Mouse (Mus musculus) CH12.LX (cell line): ENCODE measurements around the gene Adam8. TPM values are rescaled to one million over a fixed set of nuclear protein-coding genes. Genes with fewer than 3 reads are reported as not detected.

Experiments used
- DNase-seq: peaks from one replicate; pipeline ENCODE4 v3.0.0-alpha.2; 2013; ENCODE audit errors: extremely low read depth
- H3K27ac ChIP-seq: 2 replicates; pipeline ENCODE4 v1.5.1; 2012; ENCODE audit warnings: low read depth, mild to moderate bottlenecking, control low read depth, moderate library complexity; ENCODE audit not compliant: insufficient read depth
- H3K27me3 ChIP-seq: replicated peaks from 2 replicates; pipeline ENCODE3; 2012; ENCODE audit warnings: inconsistent platforms
- H3K36me3 ChIP-seq, 2 experiments: replicated peaks in 1 of 2; 2 replicates each; pipeline versions ENCODE3 to v1.6.1; 2012; ENCODE audit warnings: inconsistent platforms in 1 of 2, low read length in 1 of 2, mild to moderate bottlenecking in 1 of 2, mixed read lengths in 1 of 2, moderate library complexity in 1 of 2; ENCODE audit not compliant: control insufficient read depth in 1 of 2, insufficient read depth in 1 of 2
- H3K4me1 ChIP-seq, 2 experiments: 2 replicates each; pipeline ENCODE4 v1.6.1; 2012; ENCODE audit warnings: inconsistent platforms in 1 of 2, moderate library complexity in 1 of 2; ENCODE audit not compliant: insufficient read depth in 2 of 2, control insufficient read depth in 1 of 2
- H3K4me2 ChIP-seq: 2 replicates; pipeline ENCODE4 v1.6.1; 2012; ENCODE audit warnings: low read depth, mild to moderate bottlenecking, control low read depth; ENCODE audit not compliant: poor library complexity, insufficient read depth, severe bottlenecking
- H3K4me3 ChIP-seq, 3 experiments: fragments of 150-350 bp in 1 of 3; sonication (generic) in 1 of 3; replicated peaks in 1 of 3; 2 replicates each; pipeline versions ENCODE3 to v1.5.1; 2011 to 2012; ENCODE audit warnings: low read depth in 2 of 3, low read length in 2 of 3, mild to moderate bottlenecking in 2 of 3, moderate library complexity in 2 of 3, control low read depth in 1 of 3, improper control_type of control experiment in 1 of 3, inconsistent platforms in 1 of 3, mixed read lengths in 1 of 3; ENCODE audit not compliant: poor library complexity in 1 of 3
- H3K79me2 ChIP-seq: replicated peaks from 2 replicates; pipeline ENCODE4 v1.6.1; 2012; ENCODE audit warnings: mild to moderate bottlenecking, moderate library complexity; ENCODE audit not compliant: control insufficient read depth, poor library complexity, insufficient read depth, severe bottlenecking; ENCODE audit errors: extremely low read depth
- H3K9ac ChIP-seq: 2 replicates; pipeline ENCODE4 v1.6.1; 2012; ENCODE audit warnings: low read depth, mild to moderate bottlenecking, control low read depth, moderate library complexity; ENCODE audit not compliant: insufficient read depth
- H3K9me3 ChIP-seq: replicated peaks from 2 replicates; pipeline ENCODE3; 2012; ENCODE audit warnings: low read length, inconsistent platforms, mixed read lengths
- CHD1 ChIP-seq: IDR thresholded peaks from 2 replicates; pipeline ENCODE4 v1.6.1; 2012; ENCODE audit warnings: low read depth, low read length, improper control_type of control experiment, inconsistent platforms
- CHD2 ChIP-seq: IDR thresholded peaks from 2 replicates; pipeline ENCODE4 v1.6.1; 2011; ENCODE audit warnings: low read length, improper control_type of control experiment
- CTCF ChIP-seq, 2 experiments: IDR thresholded peaks in 1 of 2; conservative IDR thresholded peaks in 1 of 2; 2 replicates each; pipeline ENCODE4 v1.5.1; 2011 to 2012; ENCODE audit warnings: low read depth in 2 of 2, low read length in 2 of 2, improper control_type of control experiment in 1 of 2, inconsistent platforms in 1 of 2, mild to moderate bottlenecking in 1 of 2, moderate library complexity in 1 of 2
- E2F4 ChIP-seq: IDR thresholded peaks from 2 replicates; pipeline ENCODE4 v1.6.1; 2011; ENCODE audit warnings: low read depth, low read length, improper control_type of control experiment; ENCODE audit not compliant: insufficient replicate concordance
- EP300 ChIP-seq: IDR thresholded peaks from 2 replicates; pipeline ENCODE4 v1.6.1; 2011; ENCODE audit warnings: low read length, improper control_type of control experiment
- GABPA ChIP-seq: IDR thresholded peaks from 2 replicates; pipeline ENCODE4 v1.6.1; 2012; ENCODE audit warnings: low read depth, low read length, improper control_type of control experiment, inconsistent platforms; ENCODE audit not compliant: insufficient replicate concordance
- HCFC1 ChIP-seq: IDR thresholded peaks from 2 replicates; pipeline ENCODE4 v1.6.1; 2012; ENCODE audit warnings: low read depth, mild to moderate bottlenecking, inconsistent platforms, low read length, improper control_type of control experiment
- IRF4 ChIP-seq: IDR thresholded peaks from 2 replicates; pipeline ENCODE4 v1.6.1; 2014; ENCODE audit warnings: low read depth, mild to moderate bottlenecking, inconsistent platforms, low read length, improper control_type of control experiment
- JUN ChIP-seq: IDR thresholded peaks from 2 replicates; pipeline ENCODE4 v1.6.1; 2011; ENCODE audit warnings: low read depth, mild to moderate bottlenecking, low read length, improper control_type of control experiment, moderate library complexity; ENCODE audit not compliant: insufficient read depth
- JUND ChIP-seq: conservative IDR thresholded peaks from 2 replicates; pipeline ENCODE4 v1.6.1; 2011; ENCODE audit warnings: low read depth, low read length, improper control_type of control experiment
- KAT2A ChIP-seq: IDR thresholded peaks from 2 replicates; pipeline ENCODE4 v1.6.1; 2012; ENCODE audit warnings: low read length, improper control_type of control experiment, inconsistent platforms; ENCODE audit not compliant: insufficient replicate concordance
- MAFK ChIP-seq: IDR thresholded peaks from 2 replicates; pipeline ENCODE4 v1.6.1; 2011; ENCODE audit warnings: low read length, improper control_type of control experiment; ENCODE audit not compliant: insufficient replicate concordance
- MAX ChIP-seq: IDR thresholded peaks from 2 replicates; pipeline ENCODE4 v1.6.1; 2011; ENCODE audit warnings: low read length, improper control_type of control experiment
- MAZ ChIP-seq: IDR thresholded peaks from 2 replicates; pipeline ENCODE4 v1.6.1; 2012; ENCODE audit warnings: low read depth, mild to moderate bottlenecking, inconsistent platforms, low read length, improper control_type of control experiment, moderate library complexity
- MEF2A ChIP-seq: IDR thresholded peaks from 2 replicates; pipeline ENCODE4 v1.6.1; 2014; ENCODE audit warnings: low read depth, mild to moderate bottlenecking, inconsistent platforms, low read length, improper control_type of control experiment, borderline replicate concordance
- NELFE ChIP-seq: IDR thresholded peaks from 2 replicates; pipeline ENCODE4 v1.6.1; 2011; ENCODE audit warnings: low read depth, low read length, improper control_type of control experiment
- PAX5 ChIP-seq: IDR thresholded peaks from 2 replicates; pipeline ENCODE4 v1.6.1; 2012; ENCODE audit warnings: low read length, inconsistent platforms, mixed read lengths
- POLR2A ChIP-seq: IDR thresholded peaks from 2 replicates; pipeline ENCODE4 v1.6.1; 2011; ENCODE audit warnings: low read depth, mild to moderate bottlenecking, improper control_type of control experiment, low read length
- POLR2AphosphoS2 ChIP-seq: IDR thresholded peaks from 2 replicates; pipeline ENCODE4 v1.6.1; 2011; ENCODE audit warnings: low read depth, low read length, improper control_type of control experiment
- RCOR1 ChIP-seq: conservative IDR thresholded peaks from 2 replicates; pipeline ENCODE4 v1.6.1; 2012; ENCODE audit warnings: low read depth, mild to moderate bottlenecking, inconsistent platforms, low read length, improper control_type of control experiment
- SIN3A ChIP-seq: IDR thresholded peaks from 2 replicates; pipeline ENCODE4 v1.6.1; 2012; ENCODE audit warnings: low read length, improper control_type of control experiment, inconsistent platforms
- TCF12 ChIP-seq: IDR thresholded peaks from 2 replicates; pipeline ENCODE4 v1.6.1; 2014; ENCODE audit warnings: low read depth, mild to moderate bottlenecking, inconsistent platforms, low read length, improper control_type of control experiment
- UBTF ChIP-seq: IDR thresholded peaks from 2 replicates; pipeline ENCODE4 v1.6.1; 2012; ENCODE audit warnings: low read depth, mild to moderate bottlenecking, inconsistent platforms, low read length, improper control_type of control experiment, moderate library complexity
- USF1 ChIP-seq: IDR thresholded peaks from 2 replicates; pipeline ENCODE4 v1.6.1; 2014; ENCODE audit warnings: low read depth, mild to moderate bottlenecking, inconsistent platforms, low read length, improper control_type of control experiment
- USF2 ChIP-seq: conservative IDR thresholded peaks from 2 replicates; pipeline ENCODE4 v1.6.1; 2011; ENCODE audit warnings: low read depth, low read length, improper control_type of control experiment
- ZC3H11A ChIP-seq: IDR thresholded peaks from 2 replicates; pipeline ENCODE4 v1.6.1; 2012; ENCODE audit warnings: low read depth, mild to moderate bottlenecking, inconsistent platforms, low read length, improper control_type of control experiment
- ZKSCAN1 ChIP-seq: IDR thresholded peaks from 2 replicates; pipeline ENCODE4 v1.6.1; 2012; ENCODE audit warnings: low read depth, inconsistent platforms, low read length, improper control_type of control experiment, borderline replicate concordance
- ZMIZ1 ChIP-seq: IDR thresholded peaks from 2 replicates; pipeline ENCODE4 v1.6.1; 2012; ENCODE audit warnings: low read depth, mild to moderate bottlenecking, inconsistent platforms, low read length, improper control_type of control experiment
- dilution Hi-C: fragments of 300-500 bp; cut with MboI; formaldehyde crosslinking; loops from 2 replicates; pipeline ENCODE4 v1.14.3; 2020; ENCODE audit warnings: low sequenced_read_pairs; ENCODE audit not compliant: extremely low pct_unique_long_range_greater_than_20kb, extremely low pct_ligation_motif_present
- in situ Hi-C: fragments of 300-500 bp; cut with MboI; formaldehyde crosslinking; loops from 3 replicates; pipeline ENCODE4 v1.14.3; 2019; ENCODE audit warnings: low sequenced_read_pairs, low pct_ligation_motif_present, low pct_unique_long_range_greater_than_20kb, mixed read lengths
- polyA plus RNA-seq: library from polyadenylated mRNA; unstranded; fragments of >175 nt; gene quantifications from 2 replicates; pipeline ENCODE4 v1.2.1, GENCODE M21; 2012; ENCODE audit warnings: low read depth; ENCODE audit not compliant: insufficient read length
- total RNA-seq, 2 experiments: library from RNA; depleted of rRNA; stranded (reverse); fragments of 300-350 nt in 1 of 2; fragments of >200 nt in 1 of 2; gene quantifications; 2 replicates each; pipeline ENCODE4 v1.2.3; 2012 to 2014

Adam8 gene
- total and polyA plus RNA-seq, 3 experiments, result 46.3 to 63.7 (median 46.5) TPM

DNA sequence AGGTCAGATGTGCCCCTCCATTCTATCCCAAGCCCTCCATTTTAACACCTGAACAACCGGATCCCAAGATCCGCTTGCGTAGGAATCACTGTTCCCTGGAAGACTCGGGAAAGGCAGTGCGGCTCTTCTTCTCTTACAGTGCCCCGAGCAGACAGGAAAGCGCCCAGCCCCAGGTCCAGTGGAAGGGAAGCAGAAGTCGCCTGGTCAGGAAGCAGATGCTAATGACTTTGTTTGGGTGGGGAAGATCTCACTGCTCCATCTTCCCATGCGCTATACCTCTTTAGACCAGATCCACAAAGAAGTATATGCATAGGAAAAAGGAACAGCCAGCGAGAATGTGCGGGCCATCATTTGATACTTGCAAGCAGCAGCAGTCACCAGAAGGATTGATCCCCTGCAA is 34.9 kb downstream of the Adam8 start:
- in situ Hi-C loops (no loop called here), dilution Hi-C loops (no loop called here)
- no peak for DNase-seq
- Histone ChIP-seq H3K4me2 (no peak overlapping the region), H3K9me3 (no peaks in the 10 kb centered on the region), H3K4me1 (peaks cover 11 to 80% of the 10 kb centered on the region in 2 experiments), H3K4me3 (no peak overlapping the region), H3K36me3 (peaks cover 18 to 51% of the 10 kb centered on the region in 2 experiments), H3K9ac (no peak overlapping the region), H3K79me2 (no peaks in the 10 kb centered on the region), H3K27ac (no peak overlapping the region), H3K27me3 (no peaks in the 10 kb centered on the region)
- TF ChIP-seq KAT2A, result no peak
- no peak for TF ChIP-seq SIN3A
- no peak for TF ChIP-seq MAX
- TF ChIP-seq CHD1, result no peak
- no peak for TF ChIP-seq UBTF
- TF ChIP-seq RCOR1, result no peak
- TF ChIP-seq ZKSCAN1, result no peak
- no peak for TF ChIP-seq IRF4
- no peak for TF ChIP-seq POLR2A
- TF ChIP-seq POLR2AphosphoS2, result no peak
- TF ChIP-seq CTCF (conservative IDR thresholded peaks at IDR 0.05 in 1 of 2, IDR thresholded peaks at IDR 0.05 in 1 of 2; ENCODE audit: low read depth in 2 of 2, low read length in 2 of 2), result no peak
- TF ChIP-seq CHD2, result no peak
- no peak for TF ChIP-seq USF2

- in situ Hi-C loops, result no loop called here
- no peak overlapping the region for H3K4me2 ChIP-seq
- no peak overlapping the region for H3K9ac ChIP-seq
- no peaks in the 10 kb centered on the region for H3K9me3 ChIP-seq
- no peak for DNase-seq
- peaks cover 4% of the 10 kb centered on the region for H3K79me2 ChIP-seq
- TF ChIP-seq JUN (no peak), JUND (no peak), POLR2A (no peak), TCF12 (no peak), CHD2 (no peak), MAFK (no peak), UBTF (no peak), ZC3H11A (no peak), MEF2A (no peak), E2F4 (no peak), HCFC1 (no peak), MAZ (no peak), NELFE (no peak), USF1 (no peak), EP300 (no peak), MAX (no peak), ZMIZ1 (no peak), PAX5 (no peak), GABPA (no peak)
- H3K36me3 ChIP-seq, result peaks cover 18 to 55% of the 10 kb centered on the region in 2 experiments
- H3K4me3 ChIP-seq, result no peak overlapping the region
- dilution Hi-C loops, result no loop called here
- H3K4me1 ChIP-seq, result peaks cover 11 to 80% of the 10 kb centered on the region in 2 experiments
- no peak overlapping the region for H3K27ac ChIP-seq
- no peaks in the 10 kb centered on the region for H3K27me3 ChIP-seq
Observed at GRCm38 (mm10) chr7:139956658-139957057, 35.7 kb downstream of the Adam8 start.
